Mouse (Mus musculus): ENCODE measurements at regions not wholly inside any gene's neighbourhood (a gene's known extent, or its start where the extent isn't known, plus 50 kb on each side); places are given as distances from the start of the nearest gene placed in this dataset.

DNA sequence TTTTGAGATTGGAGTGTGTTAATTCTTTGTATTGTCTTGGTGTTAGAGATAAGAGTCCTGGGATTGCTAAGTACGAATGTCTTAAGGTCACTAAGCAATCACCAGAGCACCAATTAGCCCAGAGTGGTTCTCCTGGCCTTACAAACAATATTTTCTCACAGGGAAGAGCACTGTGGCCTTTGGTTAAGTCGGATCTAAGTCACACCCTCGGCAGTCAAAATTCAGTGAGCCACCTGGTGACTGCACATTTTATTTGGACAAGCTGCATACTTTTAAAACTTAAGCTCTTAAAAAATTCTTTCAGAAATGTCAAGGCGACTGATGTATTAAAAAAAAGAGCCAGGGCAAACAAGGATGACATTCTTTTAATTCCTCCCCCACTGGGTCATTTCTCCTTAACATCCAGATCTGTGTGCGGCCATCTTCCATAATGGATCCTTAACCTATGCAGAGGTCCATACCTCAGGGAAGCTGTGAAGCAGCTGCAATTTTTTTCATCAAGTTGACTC is 60.9 kb upstream of the Foxa2 start:
- DNase-seq (ENCODE audit: low spot score in 2 of 2): no peak

DNA sequence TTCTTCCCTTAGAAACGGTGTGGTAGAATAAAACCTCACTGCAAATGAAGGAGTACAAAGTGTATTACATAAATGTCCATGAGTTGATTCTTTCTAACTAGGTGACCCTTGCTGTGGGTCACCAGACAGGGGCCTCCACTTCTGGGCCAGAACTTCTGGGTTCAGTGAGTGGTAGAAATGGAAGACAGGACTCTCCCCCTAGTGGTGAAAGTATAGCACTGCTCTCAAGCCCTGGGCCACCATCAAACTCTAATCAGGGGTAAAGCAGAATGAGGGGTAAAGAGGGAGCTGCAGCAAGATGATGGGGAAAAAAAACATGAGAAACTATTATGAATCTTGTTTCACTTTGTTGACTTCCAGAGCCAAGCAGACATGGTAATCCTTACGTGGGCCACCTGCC is 63.4 kb upstream of the Foxa2 start:
- no peak for DNase-seq (ENCODE audit: low spot score in 2 of 2)

DNA sequence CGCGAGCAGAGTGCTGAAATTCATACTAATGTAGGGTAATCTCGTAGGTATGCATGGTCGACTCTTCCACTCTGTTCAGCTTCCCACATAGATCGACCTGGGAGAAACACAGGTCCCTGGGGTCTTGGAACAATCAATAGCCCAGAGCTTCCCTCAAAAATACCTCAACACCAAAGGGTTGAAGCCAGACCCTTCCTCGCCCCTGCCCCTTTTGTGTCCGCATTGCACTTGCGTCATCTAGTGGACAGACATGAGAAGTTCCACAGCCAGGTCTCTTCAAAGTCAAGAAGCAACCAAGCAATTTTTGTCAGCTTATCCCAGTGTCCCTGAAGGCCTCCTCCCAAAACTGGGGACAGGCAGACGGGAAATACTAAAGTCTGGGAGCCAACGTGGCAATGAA is 65.1 kb upstream of the Foxa2 start:
- DNase-seq (ENCODE audit: low spot score in 2 of 2): peak in 1 of 2 experiments; percentile 15

DNA sequence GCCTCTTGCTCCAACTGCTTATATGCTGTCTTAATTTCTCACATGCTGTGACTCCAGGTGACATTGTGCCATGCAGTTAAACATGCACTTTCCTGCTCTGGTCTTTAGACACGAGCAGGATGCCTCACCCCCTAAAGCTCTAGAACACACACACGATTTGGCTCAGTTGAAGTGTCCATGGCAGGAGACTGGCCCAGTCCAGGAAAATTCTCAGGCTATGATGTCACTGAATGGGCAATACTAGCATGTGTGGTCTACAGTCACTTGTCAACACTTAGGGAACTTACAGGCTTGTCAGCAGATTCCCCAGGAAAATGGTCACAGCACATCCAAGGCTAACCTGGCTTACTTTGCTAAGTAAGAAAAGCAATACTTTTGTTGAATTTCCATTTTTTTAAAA is 66.4 kb upstream of the Foxa2 start:
- no peak for DNase-seq (ENCODE audit: low spot score in 2 of 2)

DNA sequence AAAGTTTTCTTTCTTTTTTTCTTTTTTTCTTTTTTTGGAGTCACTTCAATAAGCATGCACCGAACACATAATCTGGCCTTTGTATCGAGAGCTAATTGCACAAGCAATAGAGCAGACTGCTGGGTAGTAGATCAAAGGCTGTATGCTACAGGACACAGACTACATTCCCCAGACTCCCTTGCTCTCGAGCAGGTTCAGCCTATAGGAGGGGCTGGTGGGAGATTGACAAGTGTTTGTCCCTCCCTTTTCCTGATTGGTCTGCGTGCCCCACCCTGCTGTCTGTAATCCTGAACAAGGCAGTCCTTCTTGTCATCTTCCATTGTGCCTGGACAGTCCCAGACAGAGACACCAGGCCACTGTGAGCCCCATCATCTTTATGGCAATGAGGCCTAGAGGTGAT is 67.8 kb upstream of the Foxa2 start:
- DNase-seq (ENCODE audit: low spot score in 2 of 2): no peak

- DNase-seq (ENCODE audit: low spot score in 2 of 2): no peak
Observed at GRCm38 (mm10) chr2:148116033-148116790, 69.4 kb upstream of the Foxa2 start.

- DNase-seq (ENCODE audit: low spot score in 2 of 2): no peak
Observed at GRCm38 (mm10) chr2:148117420-148117819, 70.7 kb upstream of the Foxa2 start.

- DNase-seq (ENCODE audit: low spot score in 2 of 2): peak; percentile 32 to 49
Observed at GRCm38 (mm10) chr2:148121885-148122876, 75.4 kb upstream of the Foxa2 start.

GRCm38 (mm10) chr2:148123780-148124179 is 77.0 kb upstream of the Foxa2 start:
- no peak for DNase-seq (ENCODE audit: low spot score in 2 of 2)

DNA sequence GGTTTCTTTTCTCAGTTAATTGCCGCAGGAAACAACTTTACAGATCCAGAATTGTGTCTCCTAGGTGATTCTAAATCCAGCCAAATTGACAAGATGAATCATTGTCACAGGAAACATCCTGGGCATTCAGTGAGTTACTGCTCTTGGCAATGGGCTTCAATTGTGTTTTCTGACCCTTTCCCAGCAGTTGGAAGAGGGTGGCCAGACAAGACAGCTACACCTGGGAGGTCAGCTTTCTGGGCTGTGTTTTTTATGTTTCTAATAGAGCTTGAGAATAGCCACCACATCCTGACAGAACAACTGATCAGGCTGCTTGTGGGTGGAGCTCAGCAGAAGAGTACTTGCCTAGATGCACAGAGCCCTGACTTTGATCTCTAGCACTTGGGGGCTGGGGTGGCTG is 87.0 kb upstream of the Foxa2 start:
- no peak for DNase-seq (ENCODE audit: low spot score in 2 of 2)

DNA sequence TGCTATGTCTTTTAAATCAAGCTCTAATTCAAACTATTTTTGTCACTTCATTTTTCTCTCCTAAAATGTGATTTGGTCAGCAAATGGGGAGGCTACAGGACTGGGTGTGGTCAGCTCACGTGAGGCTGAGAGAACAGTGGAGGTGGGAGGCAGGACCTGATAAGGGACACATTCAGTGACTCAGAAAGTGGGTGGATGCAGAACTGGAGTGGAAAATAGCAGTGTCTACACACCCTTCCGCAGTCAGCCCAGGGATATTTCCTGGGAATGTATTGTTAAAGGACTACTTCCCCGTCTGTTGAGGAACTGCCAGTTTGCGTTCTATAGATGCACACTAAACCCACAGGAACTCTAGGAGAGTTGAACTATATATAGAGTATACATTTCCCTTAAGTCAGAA is 95.2 kb upstream of the Foxa2 start:
- no peak for DNase-seq (ENCODE audit: low spot score in 2 of 2)

GRCm38 (mm10) chr2:148144816-148145215 is 98.0 kb upstream of the Foxa2 start:
- DNase-seq (ENCODE audit: low spot score in 2 of 2): no peak

GRCm38 (mm10) chr2:148148272-148148671 is 101.5 kb upstream of the Foxa2 start:
- no peak for DNase-seq (ENCODE audit: low spot score in 2 of 2)

GRCm38 (mm10) chr2:148149426-148149825 is 102.7 kb upstream of the Foxa2 start:
- no peak for DNase-seq (ENCODE audit: low spot score in 2 of 2)

GRCm38 (mm10) chr2:148153513-148154271 is 106.9 kb upstream of the Foxa2 start:
- DNase-seq (ENCODE audit: low spot score in 2 of 2): no peak

DNA sequence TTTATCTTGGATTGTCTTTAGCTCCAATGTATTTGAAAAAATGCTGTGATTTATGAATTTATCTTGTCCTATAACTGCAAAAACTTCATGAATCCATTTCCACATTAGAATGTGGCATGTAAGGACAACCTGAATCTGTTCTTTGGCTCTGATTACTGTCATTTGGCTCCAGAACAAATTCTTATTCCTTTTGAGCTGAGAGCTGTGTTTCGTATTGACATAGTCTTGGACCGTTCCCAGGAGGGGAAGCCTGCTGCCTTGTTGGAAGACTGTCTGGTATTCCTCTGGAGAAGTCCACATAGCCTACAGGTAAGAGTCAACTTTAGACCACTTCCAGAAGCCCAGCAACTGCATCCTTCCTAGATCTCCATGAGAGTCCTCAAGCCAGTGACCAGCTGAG is 109.4 kb upstream of the Foxa2 start:
- DNase-seq (ENCODE audit: low spot score in 2 of 2): no peak

DNA sequence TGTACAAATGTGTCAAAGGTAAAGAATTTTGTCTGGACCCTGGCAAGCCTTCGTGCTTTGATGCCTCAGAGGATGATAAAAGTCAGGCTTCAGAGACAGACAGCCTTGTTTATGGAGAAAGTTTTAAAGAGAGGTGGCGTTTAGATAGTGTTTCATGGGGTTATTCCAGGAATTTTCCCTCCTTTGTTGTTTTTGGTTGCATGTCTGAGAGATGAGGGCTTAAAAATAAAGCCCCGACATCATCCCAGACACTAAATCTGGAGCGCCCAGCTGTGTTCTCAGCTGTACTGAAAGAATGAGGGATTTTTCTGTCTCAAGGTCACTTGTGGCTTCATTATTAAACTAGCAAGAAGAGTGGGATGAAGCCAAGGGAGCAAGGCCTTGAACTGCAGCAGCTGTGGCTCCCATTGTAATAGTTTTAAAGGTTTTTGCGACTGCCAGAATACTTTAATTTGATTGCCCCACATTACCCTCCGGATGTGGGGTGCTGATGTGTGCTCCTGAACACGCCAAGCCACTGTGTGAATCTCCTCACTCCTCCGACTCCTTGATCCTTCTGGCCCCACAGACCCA is 112.3 kb upstream of the Foxa2 start:
- no peak for DNase-seq (ENCODE audit: low spot score in 2 of 2)

GRCm38 (mm10) chr2:148160997-148161396 is 114.2 kb upstream of the Foxa2 start:
- DNase-seq (ENCODE audit: low spot score in 2 of 2): no peak

GRCm38 (mm10) chr2:148161966-148162365 is 115.2 kb upstream of the Foxa2 start:
- peak; percentile 34 to 38 for DNase-seq (ENCODE audit: low spot score in 2 of 2)

DNA sequence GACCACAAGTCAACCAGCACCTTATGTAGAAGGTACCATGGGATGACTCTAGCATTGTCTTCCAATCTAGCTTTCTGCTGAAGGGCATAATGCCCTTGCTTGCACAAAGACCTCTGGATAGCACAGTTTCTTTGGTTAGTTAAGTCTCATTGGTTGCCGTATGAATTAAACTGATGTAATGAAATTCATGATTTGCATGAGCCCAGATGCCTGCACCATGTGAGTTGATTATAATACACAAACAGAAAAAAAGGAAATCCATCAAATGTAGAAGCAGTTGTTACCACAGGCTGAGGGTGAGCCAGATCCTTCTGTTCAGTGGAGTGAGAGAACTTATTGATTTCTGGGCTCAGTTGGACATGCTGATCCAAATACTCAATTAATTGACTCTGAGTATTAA is 115.8 kb upstream of the Foxa2 start:
- no peak for DNase-seq (ENCODE audit: low spot score in 2 of 2)

- DNase-seq (ENCODE audit: low spot score in 2 of 2): no peak
Observed at GRCm38 (mm10) chr2:148171113-148171512, 124.3 kb upstream of the Foxa2 start.
